Mouse (Mus musculus): ENCODE data around the gene Aldh9a1. TPM values are rescaled to one million over a fixed set of nuclear protein-coding genes. Genes with fewer than 3 reads are reported as not detected.
A peak's percentile ranks its signal among the peaks of the same experiment; 100 is the strongest.

The Aldh9a1 gene
- polyA plus RNA-seq, 1 experiment from 2014 or later = 36.5 TPM

DNA sequence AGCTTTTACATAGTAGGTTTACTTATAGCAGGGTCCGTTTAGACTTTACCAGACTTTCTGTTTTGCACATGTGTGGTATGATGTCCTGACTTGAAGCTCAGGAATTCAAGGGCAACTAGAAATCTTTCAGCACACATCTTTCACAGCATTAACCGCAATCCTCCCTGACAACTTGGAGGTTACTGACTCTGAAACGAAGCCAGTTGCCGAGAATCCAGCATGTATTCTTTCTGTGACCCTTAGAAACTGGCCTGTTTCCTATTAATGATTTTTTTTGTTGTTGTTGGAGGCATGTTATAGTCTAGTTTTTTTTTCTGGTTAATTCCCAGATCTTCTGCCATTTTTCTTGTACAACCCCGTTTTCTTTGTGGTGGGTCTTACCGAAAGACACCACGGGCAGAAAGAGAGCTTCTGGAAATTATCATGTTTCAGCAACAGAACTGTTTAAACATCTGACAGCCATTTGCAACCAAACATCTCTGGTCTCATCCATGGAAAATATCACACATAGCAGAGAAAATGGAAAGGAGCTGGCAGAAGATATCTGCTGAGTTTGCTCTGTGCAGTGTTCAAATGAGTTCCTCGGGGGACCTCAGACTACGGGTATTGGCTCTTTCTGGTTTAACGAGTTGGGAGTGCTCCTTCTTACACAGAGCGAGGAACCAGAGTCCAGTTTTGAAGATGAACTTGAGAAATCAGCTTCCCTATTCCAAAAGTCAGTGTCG lies 62.4 kb downstream of the Aldh9a1 start:
- no peaks in the 10 kb centered on the region for H3K36me3 ChIP-seq (ENCODE audit: control insufficient read depth, insufficient read depth, low read length)
- WGBS = 67% methylated on average over 12 of the region's 12 CpGs
- no peak overlapping the region for H3K4me2 ChIP-seq (ENCODE audit: low read depth, severe bottlenecking)
- H3K4me1 ChIP-seq (ENCODE audit: control insufficient read depth, insufficient read depth, low read length) = no peaks in the 10 kb centered on the region
- ATAC-seq (ENCODE audit: insufficient number of reproducible peaks, low FRiP score, low TSS enrichment, low read depth) (no peak), DNase-seq (ENCODE audit: low spot score) (no peak)
- 0 out of 2 replicates have a peak, but pooled peaks cover 2% of the 10 kb centered on the region for H3K27me3 ChIP-seq (ENCODE audit: control insufficient read depth, insufficient read depth, low read length)
- H3K27ac ChIP-seq (replicated peaks; ENCODE audit: low read depth, low read length) = no peak overlapping the region
- no peak overlapping the region for H3K9ac ChIP-seq (ENCODE audit: low read length)
- no peak overlapping the region for H3K4me3 ChIP-seq (ENCODE audit: low read depth, low read length)
- no peaks in the 10 kb centered on the region for H3K9me3 ChIP-seq (ENCODE audit: control insufficient read depth, low read length)

- Histone ChIP-seq H3K9ac (ENCODE audit: low read length) (no peak overlapping the region), H3K27ac (replicated peaks; ENCODE audit: low read depth, low read length) (no peak overlapping the region), H3K4me2 (ENCODE audit: low read depth, severe bottlenecking) (no peak overlapping the region), H3K36me3 (ENCODE audit: control insufficient read depth, insufficient read depth, low read length) (no peaks in the 10 kb centered on the region), H3K4me3 (ENCODE audit: low read depth, low read length) (no peak overlapping the region), H3K4me1 (ENCODE audit: control insufficient read depth, insufficient read depth, low read length) (no peaks in the 10 kb centered on the region), H3K27me3 (ENCODE audit: control insufficient read depth, insufficient read depth, low read length) (no peaks in the 10 kb centered on the region), H3K9me3 (ENCODE audit: control insufficient read depth, low read length) (no peaks in the 10 kb centered on the region)
- DNase-seq (ENCODE audit: low spot score) = peak; percentile 87
- no peak for ATAC-seq (ENCODE audit: insufficient number of reproducible peaks, low FRiP score, low TSS enrichment, low read depth)
- WGBS = 4% methylated on average over 7 of the region's 7 CpGs
Observed at GRCm38 (mm10) chr1:167414846-167415245, 65.1 kb downstream of the Aldh9a1 start.

Small RNA genes within 50 kb of the gene (microRNA-seq; reads per million reads assigned to microRNA genes)
- gene Gm25911 = 2.7 reads per million

Other genes with a start within 250 kb of the Aldh9a1 start
- 138 and 143 TPM in 2 replicates for gene Uck2, start 64.7 kb upstream of the Aldh9a1 start, polyA plus RNA-seq (2014; fragmentation: Nextera tagmentation; extraction: Ambion mirVana)
- gene Tmco1, start 41.6 kb upstream of the Aldh9a1 start, polyA plus RNA-seq (2014; fragmentation: Nextera tagmentation; extraction: Ambion mirVana) = 77.0 and 81.5 TPM in 2 replicates
- 42.5 and 44.1 TPM in 2 replicates for gene Mgst3, start 43.9 kb downstream of the Aldh9a1 start, polyA plus RNA-seq (2014; fragmentation: Nextera tagmentation; extraction: Ambion mirVana)
- not detected in 2 replicates for gene Lrrc52, start 116.8 kb downstream of the Aldh9a1 start, polyA plus RNA-seq (2014; fragmentation: Nextera tagmentation; extraction: Ambion mirVana)
- gene Rxrg, start 248.4 kb downstream of the Aldh9a1 start, polyA plus RNA-seq (2014; fragmentation: Nextera tagmentation; extraction: Ambion mirVana) = 4.5 and 4.9 TPM in 2 replicates